Mouse (Mus musculus) brain, embryonic 14.5 days (tissue): ENCODE measurements around the gene Smtn.

Experiments used
- CTCF ChIP-seq: fragments of 200-500 bp; IDR thresholded peaks from 2 replicates; pipeline ENCODE4 v1.5.1; 2012; ENCODE audit warnings: inconsistent platforms, mild to moderate bottlenecking, moderate library complexity, borderline replicate concordance; ENCODE audit not compliant: insufficient read depth, insufficient read length; ENCODE audit errors: extremely low read depth
- POLR2A ChIP-seq: fragments of 200-500 bp; IDR thresholded peaks from 2 replicates; pipeline ENCODE4 v1.6.1; 2012; ENCODE audit warnings: mild to moderate bottlenecking, inconsistent platforms, borderline replicate concordance; ENCODE audit not compliant: poor library complexity, insufficient read depth, insufficient read length, severe bottlenecking; ENCODE audit errors: extremely low read depth

DNA sequence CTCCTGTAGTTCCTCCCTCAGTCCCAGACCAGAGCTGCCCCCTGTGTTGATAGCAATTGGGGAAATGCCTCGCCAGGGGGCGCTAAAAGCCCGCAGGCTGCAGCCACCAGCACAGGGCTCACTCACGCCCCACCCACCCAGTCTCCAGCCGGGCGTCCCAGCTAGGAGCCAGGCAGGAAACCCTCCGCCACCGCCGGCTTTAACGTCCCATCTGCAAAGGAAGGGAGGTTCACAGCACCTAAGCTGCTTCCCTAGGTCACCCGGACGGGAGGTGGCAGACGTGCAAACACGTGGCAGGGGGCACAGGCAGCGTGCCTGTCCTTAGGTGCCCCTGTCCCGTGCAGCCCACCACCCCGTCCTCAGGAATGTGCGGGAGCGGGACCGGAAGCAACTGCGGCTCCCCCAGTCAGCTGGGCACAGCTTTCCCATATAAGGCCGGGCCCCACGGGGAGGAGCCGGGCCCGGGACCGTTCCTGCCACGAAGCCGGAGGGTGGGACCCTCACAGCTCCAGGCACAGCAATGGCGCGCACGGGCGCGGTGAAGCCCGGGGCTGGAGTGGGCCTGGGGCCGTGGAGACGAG, 4.9 kb downstream of the Smtn start:
- peak; percentile 30; the same call in 1 of the 2 replicates for TF ChIP-seq POLR2A
- TF ChIP-seq CTCF, result peak; percentile 96
